Mouse (Mus musculus) ES-Bruce4 (cell line): ENCODE measurements at regions not wholly inside any gene's neighbourhood (a gene's known extent, or its start where the extent isn't known, plus 50 kb on each side); places are given as distances from the start of the nearest gene placed in this dataset.

Experiments
- H3K27ac ChIP-seq: 2 replicates; pipeline ENCODE4 v1.5.1; 2012; ENCODE audit warnings: low read length, inconsistent platforms; ENCODE audit not compliant: insufficient read depth
- H3K27me3 ChIP-seq: 2 replicates; pipeline ENCODE4 v1.6.1; 2012; ENCODE audit warnings: mild to moderate bottlenecking, low read length, inconsistent platforms; ENCODE audit not compliant: control insufficient read depth, poor library complexity, insufficient read depth, severe bottlenecking
- H3K36me3 ChIP-seq: 2 replicates; pipeline ENCODE4 v1.6.1; 2012; ENCODE audit warnings: inconsistent platforms, mild to moderate bottlenecking, low read length, moderate library complexity; ENCODE audit not compliant: control insufficient read depth, poor library complexity, insufficient read depth, severe bottlenecking
- H3K4me1 ChIP-seq: one replicate; pipeline ENCODE4 v1.8.1; 2011; ENCODE audit warnings: low read length; ENCODE audit not compliant: control insufficient read depth, insufficient read depth
- H3K4me3 ChIP-seq: 2 replicates; pipeline ENCODE4 v1.5.1; 2011; ENCODE audit warnings: low read depth, mild to moderate bottlenecking, low read length
- H3K9ac ChIP-seq: 2 replicates; pipeline ENCODE4 v1.6.1; 2012; ENCODE audit warnings: low read depth, mild to moderate bottlenecking, inconsistent platforms; ENCODE audit not compliant: poor library complexity, severe bottlenecking
- H3K9me3 ChIP-seq: replicated peaks from 2 replicates; pipeline ENCODE4 v1.6.1; 2012; ENCODE audit warnings: mild to moderate bottlenecking, low read length, inconsistent platforms; ENCODE audit not compliant: control insufficient read depth, poor library complexity, insufficient read depth, severe bottlenecking
- CTCF ChIP-seq: IDR thresholded peaks from one replicate; pipeline ENCODE4 v1.8.1; 2011; ENCODE audit warnings: low read depth, low read length
- EP300 ChIP-seq: IDR thresholded peaks from 2 replicates; pipeline ENCODE4 v1.6.1; 2011; ENCODE audit warnings: low read depth, low read length; ENCODE audit not compliant: insufficient read depth
- POLR2A ChIP-seq: IDR thresholded peaks from one replicate; pipeline ENCODE4 v1.8.1; 2011; ENCODE audit warnings: low read length; ENCODE audit not compliant: insufficient read depth

GRCm38 (mm10) chr10:98727130-98727529 lies 187.1 kb upstream of the Atp2b1 start:
- TF ChIP-seq POLR2A (no peak), CTCF (no peak), EP300 (no peak)
- no peaks in the 10 kb centered on the region for H3K27me3 ChIP-seq
- H3K9me3 ChIP-seq, result no peaks in the 10 kb centered on the region
- no peaks in the 10 kb centered on the region for H3K36me3 ChIP-seq
- H3K9ac ChIP-seq, result no peak overlapping the region
- no peak overlapping the region for H3K4me3 ChIP-seq
- no peaks in the 10 kb centered on the region for H3K4me1 ChIP-seq
- no peak overlapping the region for H3K27ac ChIP-seq

- no peak for TF ChIP-seq CTCF
- TF ChIP-seq POLR2A, result no peak
- TF ChIP-seq EP300, result no peak
- H3K27ac ChIP-seq, result no peak overlapping the region
- H3K36me3 ChIP-seq, result no peaks in the 10 kb centered on the region
- no peaks in the 10 kb centered on the region for H3K9me3 ChIP-seq
- no peaks in the 10 kb centered on the region for H3K27me3 ChIP-seq
- H3K9ac ChIP-seq, result no peak overlapping the region
- H3K4me1 ChIP-seq, result no peaks in the 10 kb centered on the region
- H3K4me3 ChIP-seq, result no peak overlapping the region
Measured at GRCm38 (mm10) chr10:98728396-98729030, 185.7 kb upstream of the Atp2b1 start.

- H3K9ac ChIP-seq, result no peak overlapping the region
- H3K36me3 ChIP-seq, result no peaks in the 10 kb centered on the region
- no peak overlapping the region for H3K4me3 ChIP-seq
- no peaks in the 10 kb centered on the region; the same call in 1 of the 2 replicates for H3K27me3 ChIP-seq
- no peaks in the 10 kb centered on the region for H3K9me3 ChIP-seq
- no peak for TF ChIP-seq CTCF
- no peak for TF ChIP-seq POLR2A
- H3K4me1 ChIP-seq, result no peaks in the 10 kb centered on the region
- no peak overlapping the region for H3K27ac ChIP-seq
Measured at GRCm38 (mm10) chr10:98733950-98734585, 180.1 kb upstream of the Atp2b1 start.

GRCm38 (mm10) chr10:98740507-98741147 lies 173.6 kb upstream of the Atp2b1 start:
- Histone ChIP-seq H3K27ac (no peak overlapping the region), H3K4me3 (no peak overlapping the region), H3K9me3 (no peaks in the 10 kb centered on the region), H3K9ac (no peak overlapping the region), H3K36me3 (no peaks in the 10 kb centered on the region), H3K27me3 (0 out of 2 replicates have a peak, but pooled peaks cover 1% of the 10 kb centered on the region), H3K4me1 (no peaks in the 10 kb centered on the region)
- TF ChIP-seq CTCF, result no peak
- TF ChIP-seq POLR2A, result no peak
- no peak for TF ChIP-seq EP300

- Histone ChIP-seq H3K27ac (no peak overlapping the region), H3K27me3 (0 out of 2 replicates have a peak, but pooled peaks cover 1% of the 10 kb centered on the region), H3K9ac (no peak overlapping the region), H3K4me3 (no peak overlapping the region), H3K36me3 (no peaks in the 10 kb centered on the region), H3K9me3 (no peaks in the 10 kb centered on the region), H3K4me1 (no peaks in the 10 kb centered on the region)
- no peak for TF ChIP-seq EP300
- TF ChIP-seq POLR2A, result no peak
- TF ChIP-seq CTCF, result no peak
Measured at GRCm38 (mm10) chr10:98741398-98741797, 172.8 kb upstream of the Atp2b1 start.
